Mouse (Mus musculus) stomach, postnatal 0 days (tissue): Measurements from ENCODE around the gene Zfp609.

Experiments
- CTCF ChIP-seq: IDR thresholded peaks from 2 replicates; pipeline ENCODE4 v1.5.1; 2016; ENCODE audit warnings: antibody characterized with exemption, low read depth, mild to moderate bottlenecking, moderate library complexity
- EP300 ChIP-seq: optimal IDR thresholded peaks from 2 replicates; pipeline ENCODE3; 2016; ENCODE audit warnings: antibody characterized with exemption

GRCm38 (mm10) chr9:65743809-65744170 is 83.6 kb downstream of the Zfp609 start:
- no peak for TF ChIP-seq CTCF
- no peak for TF ChIP-seq EP300
